Mouse (Mus musculus) right cerebral cortex, adult 18-20 months (tissue): Measurements from ENCODE around the gene Enoph1.

Experiments used
- DNase-seq: peaks from one replicate; pipeline ENCODE4 v3.0.0; 2022; ENCODE audit warnings: mixed read lengths

The Enoph1 gene

GRCm38 (mm10) chr5:100039602-100040142 lies at the start of gene Enoph1, which contains the start of gene Hnrnpdl:
Gene Enoph1, plus strand, starts transcription at chr5:100039985.
Gene Hnrnpdl, minus strand, starts transcription at chr5:100039664.
- peak; percentile 96 for DNase-seq

- DNase-seq, result no peak
These were observed 45.6 kb upstream of the Enoph1 start for GRCm38 (mm10) chr5:99994166-99994565.

GRCm38 (mm10) chr5:99994680-99995079 lies 45.1 kb upstream of the Enoph1 start:
- DNase-seq, result no peak

GRCm38 (mm10) chr5:100000048-100000447 lies 39.7 kb upstream of the Enoph1 start:
- DNase-seq, result no peak

- DNase-seq, result no peak
These were observed 39.3 kb upstream of the Enoph1 start for GRCm38 (mm10) chr5:100000500-100000899.

GRCm38 (mm10) chr5:100003895-100004294 lies 35.9 kb upstream of the Enoph1 start:
- no peak for DNase-seq

- DNase-seq, result no peak
These were observed 34.4 kb upstream of the Enoph1 start for GRCm38 (mm10) chr5:100005431-100005830.

GRCm38 (mm10) chr5:100005896-100006295 lies 33.9 kb upstream of the Enoph1 start:
- DNase-seq, result no peak

GRCm38 (mm10) chr5:100006324-100007039 lies 33.3 kb upstream of the Enoph1 start:
- no peak for DNase-seq

- no peak for DNase-seq
These were observed 32.8 kb upstream of the Enoph1 start for GRCm38 (mm10) chr5:100007040-100007375.

- no peak for DNase-seq
These were observed 31.3 kb upstream of the Enoph1 start for GRCm38 (mm10) chr5:100008485-100008884.

- DNase-seq, result no peak
These were observed 27.2 kb upstream of the Enoph1 start for GRCm38 (mm10) chr5:100012599-100012998.

- no peak for DNase-seq
These were observed 19.7 kb upstream of the Enoph1 start for GRCm38 (mm10) chr5:100020089-100020488.

GRCm38 (mm10) chr5:100024403-100024802 lies 15.4 kb upstream of the Enoph1 start:
- DNase-seq, result no peak

GRCm38 (mm10) chr5:100024868-100025267 lies 14.9 kb upstream of the Enoph1 start:
- no peak for DNase-seq

- no peak for DNase-seq
These were observed 9.7 kb upstream of the Enoph1 start for GRCm38 (mm10) chr5:100030069-100030468.

GRCm38 (mm10) chr5:100032107-100032506 lies 7.7 kb upstream of the Enoph1 start:
- DNase-seq, result no peak

- no peak for DNase-seq
These were observed 7.1 kb upstream of the Enoph1 start for GRCm38 (mm10) chr5:100032646-100033045.

- no peak for DNase-seq
These were observed 3.8 kb upstream of the Enoph1 start for GRCm38 (mm10) chr5:100035950-100036349.

- DNase-seq, result no peak
These were observed 3.1 kb upstream of the Enoph1 start for GRCm38 (mm10) chr5:100036681-100037080.

- DNase-seq, result peak; percentile 88
These were observed 1.6 kb upstream of the Enoph1 start for GRCm38 (mm10) chr5:100037965-100038713.

- DNase-seq, result peak; percentile 98
These were observed 827 bp upstream of the Enoph1 start for GRCm38 (mm10) chr5:100038714-100039601.

- peak; percentile 32 for DNase-seq
These were observed 548 bp downstream of the Enoph1 start for GRCm38 (mm10) chr5:100040281-100040784.
